Mouse (Mus musculus) midbrain, embryonic 15.5 days (tissue): Measurements from ENCODE around the gene Myrip. TPM values are rescaled to one million over a fixed set of nuclear protein-coding genes. Genes with fewer than 3 reads are reported as not detected.

Source experiments
- polyA plus RNA-seq: library from polyadenylated mRNA; unstranded; fragments of >200 nt; fragmentation: Nextera tagmentation; extraction: Ambion mirVana; gene quantifications from 2 replicates; pipeline ENCODE4 v1.2.1, GENCODE M21; 2015

The Myrip gene
- polyA plus RNA-seq, 1 experiment from 2014 or later = 5.2 TPM

Other genes with a start within 250 kb of the Myrip start
- 8.0 and 8.1 TPM in 2 replicates for gene Cx3cr1, start 231.6 kb upstream of the Myrip start, polyA plus RNA-seq
- not detected in 2 replicates for gene Ccr8, start 209.4 kb upstream of the Myrip start, polyA plus RNA-seq
- 41.5 and 48.3 TPM in 2 replicates for gene Slc25a38, start 191.1 kb upstream of the Myrip start, polyA plus RNA-seq
- 917 and 949 TPM in 2 replicates for gene Rpsa, start 173.8 kb upstream of the Myrip start, polyA plus RNA-seq
- gene Mobp, start 151.8 kb upstream of the Myrip start, polyA plus RNA-seq = not detected in 2 replicates
- 294 and 304 TPM in 2 replicates for gene Eif1b, start 190.7 kb downstream of the Myrip start, polyA plus RNA-seq
- 3.1 and 4.0 TPM in 2 replicates for gene Entpd3, start 238.3 kb downstream of the Myrip start, polyA plus RNA-seq